Comparison of ENCODE assay signal across 15 mouse cellular contexts in the genomic region with DNA sequence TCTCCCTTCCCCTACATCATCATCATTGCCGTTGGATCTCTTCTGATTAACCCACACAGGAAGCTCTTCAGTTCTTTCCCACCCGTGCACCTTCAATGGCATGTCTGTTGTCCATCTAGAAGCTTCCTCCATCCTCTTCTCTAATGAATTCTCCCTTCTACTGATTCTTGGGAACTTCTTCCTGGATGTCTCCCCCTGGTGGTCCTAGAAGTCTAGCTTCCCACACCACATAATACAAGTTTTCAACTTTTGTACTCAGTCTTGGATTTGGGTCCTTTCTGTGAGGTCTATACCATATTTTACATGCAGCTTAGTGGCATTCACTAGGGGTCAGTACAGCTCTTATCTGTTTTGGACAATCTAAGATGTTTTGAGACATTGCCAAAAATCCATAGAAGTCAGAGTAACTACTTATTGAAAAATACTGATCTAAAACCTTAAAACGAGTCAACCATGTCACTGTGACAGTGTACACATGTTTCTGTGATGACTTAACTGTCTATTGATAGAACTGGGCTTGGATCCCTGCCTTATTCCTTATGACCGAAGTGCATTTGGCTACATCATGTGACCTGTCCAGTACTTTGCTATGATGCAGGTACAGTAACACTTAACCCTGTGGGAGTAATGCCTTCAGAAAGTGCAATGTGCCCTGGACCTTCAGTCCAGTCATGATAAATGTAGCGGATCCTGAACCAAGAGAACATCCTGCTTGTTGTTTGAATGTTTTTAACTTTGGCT.
DNase-seq lines count a peak whose midpoint lies in the region; ATAC-seq and TF ChIP-seq lines count a peak whose summit lies in the region.
"Had no signal": no experiment of that assay in that cellular context is flagged by ENCODE, and none has a peak within 500 bp of the region (broad histone marks: within the 10 kb centered on the region; RNA-seq: fewer than 3 reads in every experiment).

No protein-coding gene starts in this region.

- no peaks in the 10 kb centered on the region for H3K4me1 ChIP-seq in heart, embryonic 11.5 days (ENCODE audit: control insufficient read depth, insufficient read depth, low read length)
- H3K4me1 ChIP-seq in liver, postnatal 0 days (ENCODE audit: insufficient read depth) = no peaks in the 10 kb centered on the region
- no peaks in the 10 kb centered on the region for H3K4me1 ChIP-seq in liver, embryonic 12.5 days
- H3K4me1 ChIP-seq in E14TG2a.4 (replicated peaks; ENCODE audit: low read depth, low read length) = no peaks in the 10 kb centered on the region
- peaks cover 4% of the 10 kb centered on the region; the same call in 1 of the 2 replicates for H3K4me1 ChIP-seq in heart, embryonic 16.5 days (ENCODE audit: control insufficient read depth, insufficient read depth, low read length)
- H3K4me1 ChIP-seq: embryonic facial prominence, embryonic 15.5 days; limb, embryonic 13.5 days had no signal

- H3K36me3 ChIP-seq in heart, embryonic 11.5 days (ENCODE audit: control insufficient read depth, insufficient read depth, low read length) = no peaks in the 10 kb centered on the region
- H3K36me3 ChIP-seq in liver, postnatal 0 days (replicated peaks; ENCODE audit: insufficient read depth, low read length) = no peaks in the 10 kb centered on the region
- H3K36me3 ChIP-seq in liver, embryonic 12.5 days = no peaks in the 10 kb centered on the region
- no peaks in the 10 kb centered on the region for H3K36me3 ChIP-seq in E14TG2a.4 (ENCODE audit: insufficient read depth, low read length)
- H3K36me3 ChIP-seq in heart, embryonic 16.5 days (ENCODE audit: control insufficient read depth, insufficient read depth) = no peaks in the 10 kb centered on the region
- H3K36me3 ChIP-seq: embryonic facial prominence, embryonic 15.5 days; forebrain, embryonic 12.5 days; heart, embryonic 15.5 days; limb, embryonic 13.5 days; midbrain, embryonic 13.5 days had no signal

- DNase-seq in heart, adult 8-10 months (ENCODE audit: low spot score) = peak; percentile 36
- DNase-seq in liver, postnatal 0 days = no peak
- DNase-seq in right cerebral cortex, postnatal 14 days = no peak
- DNase-seq: cerebellum, postnatal 36 days; right cerebral cortex, postnatal 4 days had no signal

- ATAC-seq in heart, embryonic 11.5 days (replicated peaks; ENCODE audit: insufficient number of reproducible peaks, low FRiP score, low TSS enrichment) = no peak
- no peak for ATAC-seq in liver, postnatal 0 days
- ATAC-seq in liver, embryonic 12.5 days = no peak
- peak; percentile 75 for ATAC-seq in heart, embryonic 16.5 days (replicated peaks; ENCODE audit: extremely low read depth, insufficient read depth, low FRiP score)
- ATAC-seq: inflammation-experienced regulatory T-cells, adult 6 months; midbrain, embryonic 13.5 days had no signal

- no peak overlapping the region for H3K9ac ChIP-seq in heart, embryonic 11.5 days (ENCODE audit: low read depth, low read length)
- no peak overlapping the region for H3K9ac ChIP-seq in liver, postnatal 0 days (replicated peaks)
- H3K9ac ChIP-seq in liver, embryonic 12.5 days = no peak overlapping the region
- no peak overlapping the region for H3K9ac ChIP-seq in heart, embryonic 16.5 days (ENCODE audit: low read length)
- H3K9ac ChIP-seq: embryonic facial prominence, embryonic 15.5 days; forebrain, embryonic 12.5 days; heart, embryonic 15.5 days; limb, embryonic 13.5 days; midbrain, embryonic 13.5 days had no signal

- H3K4me2 ChIP-seq in heart, embryonic 11.5 days = no peak overlapping the region
- no peak overlapping the region for H3K4me2 ChIP-seq in liver, postnatal 0 days (ENCODE audit: low read depth, low read length)
- H3K4me2 ChIP-seq in liver, embryonic 12.5 days = no peak overlapping the region
- H3K4me2 ChIP-seq in heart, embryonic 16.5 days (ENCODE audit: low read depth, low read length) = no peak overlapping the region
- H3K4me2 ChIP-seq: embryonic facial prominence, embryonic 15.5 days; forebrain, embryonic 12.5 days; heart, embryonic 15.5 days; limb, embryonic 13.5 days; midbrain, embryonic 13.5 days had no signal

- H3K27me3 ChIP-seq in heart, embryonic 11.5 days (ENCODE audit: control insufficient read depth, insufficient read depth, low read length) = no peaks in the 10 kb centered on the region
- no peaks in the 10 kb centered on the region for H3K27me3 ChIP-seq in liver, postnatal 0 days (ENCODE audit: insufficient read depth, low read length)
- H3K27me3 ChIP-seq in liver, embryonic 12.5 days (replicated peaks) = no peaks in the 10 kb centered on the region
- no peaks in the 10 kb centered on the region for H3K27me3 ChIP-seq in E14TG2a.4 (ENCODE audit: insufficient read depth, low read length)
- H3K27me3 ChIP-seq in heart, embryonic 16.5 days (ENCODE audit: control insufficient read depth, insufficient read depth, low read length) = no peaks in the 10 kb centered on the region
- H3K27me3 ChIP-seq: embryonic facial prominence, embryonic 15.5 days; forebrain, embryonic 12.5 days; heart, embryonic 15.5 days; limb, embryonic 13.5 days; midbrain, embryonic 13.5 days had no signal

- H3K27ac ChIP-seq in heart, embryonic 11.5 days (ENCODE audit: low read depth, low read length) = no peak overlapping the region
- no peak overlapping the region for H3K27ac ChIP-seq in liver, postnatal 0 days (ENCODE audit: low read depth)
- H3K27ac ChIP-seq in liver, embryonic 12.5 days = no peak overlapping the region
- H3K27ac ChIP-seq in heart, embryonic 16.5 days (ENCODE audit: low read length) = no peak overlapping the region
- H3K27ac ChIP-seq: embryonic facial prominence, embryonic 15.5 days; forebrain, embryonic 12.5 days; heart, embryonic 15.5 days; limb, embryonic 13.5 days; midbrain, embryonic 13.5 days had no signal

- peak; percentile 38 for TF ChIP-seq CTCF in liver, postnatal 0 days (IDR thresholded peaks at IDR 0.05; ENCODE audit: low read depth)
- TF ChIP-seq CTCF in E14TG2a.4 (conservative IDR thresholded peaks at IDR 0.05; ENCODE audit: low read length) = 0 out of 2 replicates have a peak, but pooled peaks have one; percentile 22

- 70% methylated on average over 5 of the region's 5 CpGs for WGBS in heart, embryonic 11.5 days (ENCODE audit: insufficient replicate concordance)
- whole genome bisulfite sequencing in liver, postnatal 0 days (ENCODE audit: insufficient replicate concordance) = 64% methylated on average over 5 of the region's 5 CpGs
- 57% methylated on average over 5 of the region's 5 CpGs for WGBS in liver, embryonic 12.5 days (ENCODE audit: insufficient replicate concordance)
- 54% methylated on average over 5 of the region's 5 CpGs for WGBS in heart, embryonic 16.5 days

- H3K4me3 ChIP-seq in heart, embryonic 11.5 days (ENCODE audit: low read depth, low read length) = no peak overlapping the region
- no peak overlapping the region for H3K4me3 ChIP-seq in liver, postnatal 0 days (ENCODE audit: low read depth, low read length)
- no peak overlapping the region for H3K4me3 ChIP-seq in liver, embryonic 12.5 days
- H3K4me3 ChIP-seq in E14TG2a.4 (replicated peaks; ENCODE audit: low read length) = no peak overlapping the region
- no peak overlapping the region for H3K4me3 ChIP-seq in heart, embryonic 16.5 days (ENCODE audit: low read length)
- H3K4me3 ChIP-seq: embryonic facial prominence, embryonic 15.5 days; forebrain, embryonic 12.5 days; heart, embryonic 15.5 days; limb, embryonic 13.5 days; midbrain, embryonic 13.5 days had no signal

- no peak for TF ChIP-seq EP300 in liver, postnatal 0 days (IDR thresholded peaks at IDR 0.05; ENCODE audit: low read depth)

- no peaks in the 10 kb centered on the region for H3K9me3 ChIP-seq in heart, embryonic 11.5 days (replicated peaks; ENCODE audit: control insufficient read depth, low read length)
- no peaks in the 10 kb centered on the region for H3K9me3 ChIP-seq in liver, postnatal 0 days (ENCODE audit: low read length)
- H3K9me3 ChIP-seq in liver, embryonic 12.5 days (replicated peaks) = no peaks in the 10 kb centered on the region
- H3K9me3 ChIP-seq in E14TG2a.4 (ENCODE audit: low read length) = no peaks in the 10 kb centered on the region
- H3K9me3 ChIP-seq in heart, embryonic 16.5 days (replicated peaks; ENCODE audit: control insufficient read depth, low read length) = no peaks in the 10 kb centered on the region
- H3K9me3 ChIP-seq: embryonic facial prominence, embryonic 15.5 days; forebrain, embryonic 12.5 days; heart, embryonic 15.5 days; limb, embryonic 13.5 days; midbrain, embryonic 13.5 days had no signal
